Mouse (Mus musculus) kidney, adult 11 months (tissue): ENCODE measurements around the gene Rhbdf1.
"Not testable (repeated sequence)": the region's sequence is repeated elsewhere in the genome, so short reads cannot be mapped to it uniquely, and the experiment has no call there.

Experiments
- DNase-seq: peaks from one replicate; pipeline ENCODE4 v3.0.0; 2022

The Rhbdf1 gene

DNA sequence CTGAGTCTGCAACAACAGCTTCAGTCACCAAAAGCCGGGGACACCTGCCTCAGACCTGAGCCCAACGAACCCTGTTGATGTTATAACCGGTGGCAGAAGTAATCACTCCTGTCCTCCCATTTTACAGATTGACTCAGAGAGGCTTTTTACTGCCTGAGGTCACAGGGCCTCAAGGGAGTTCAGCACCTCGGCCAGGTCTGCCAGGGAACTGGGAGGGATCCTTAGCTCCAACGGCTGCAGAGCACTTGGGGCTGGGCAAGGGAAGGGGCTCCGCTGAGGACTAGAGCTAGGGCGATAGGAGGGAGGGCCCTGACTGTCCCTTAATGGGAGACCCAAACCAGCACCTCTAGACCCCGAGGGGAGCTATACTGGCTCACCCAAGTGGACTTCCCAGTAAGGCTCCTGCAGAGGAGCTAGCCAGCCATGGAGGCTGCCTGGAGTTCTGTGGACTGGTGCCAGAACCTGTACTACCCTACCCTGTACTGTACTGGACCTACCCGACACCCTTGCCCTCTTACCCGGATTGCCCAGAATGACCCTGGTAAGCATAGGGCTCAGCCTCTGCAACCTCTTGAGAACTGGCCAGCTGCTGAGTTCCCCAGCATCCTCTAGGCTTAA, 1.4 kb downstream of the Rhbdf1 start:
- DNase-seq: peak; percentile 94

DNA sequence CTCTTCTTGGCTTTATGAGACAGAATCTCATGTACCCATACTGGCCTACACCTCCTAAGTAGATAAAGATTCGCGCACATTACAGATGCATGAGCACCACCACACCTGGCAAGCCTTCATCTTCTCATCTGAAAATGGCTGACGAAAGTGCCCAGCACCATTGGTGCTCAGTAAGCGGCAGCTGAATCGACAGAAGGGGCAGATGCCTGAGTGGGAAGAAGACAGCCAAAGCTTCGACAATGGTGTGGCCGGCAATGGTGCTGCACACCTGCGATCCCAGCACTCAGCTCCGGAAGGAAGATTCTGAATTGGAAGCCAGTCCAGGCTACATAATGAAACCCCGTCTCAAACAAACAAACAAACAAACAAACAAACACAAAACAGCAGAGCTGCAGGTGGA, 2.8 kb downstream of the Rhbdf1 start:
- DNase-seq: no peak

DNA sequence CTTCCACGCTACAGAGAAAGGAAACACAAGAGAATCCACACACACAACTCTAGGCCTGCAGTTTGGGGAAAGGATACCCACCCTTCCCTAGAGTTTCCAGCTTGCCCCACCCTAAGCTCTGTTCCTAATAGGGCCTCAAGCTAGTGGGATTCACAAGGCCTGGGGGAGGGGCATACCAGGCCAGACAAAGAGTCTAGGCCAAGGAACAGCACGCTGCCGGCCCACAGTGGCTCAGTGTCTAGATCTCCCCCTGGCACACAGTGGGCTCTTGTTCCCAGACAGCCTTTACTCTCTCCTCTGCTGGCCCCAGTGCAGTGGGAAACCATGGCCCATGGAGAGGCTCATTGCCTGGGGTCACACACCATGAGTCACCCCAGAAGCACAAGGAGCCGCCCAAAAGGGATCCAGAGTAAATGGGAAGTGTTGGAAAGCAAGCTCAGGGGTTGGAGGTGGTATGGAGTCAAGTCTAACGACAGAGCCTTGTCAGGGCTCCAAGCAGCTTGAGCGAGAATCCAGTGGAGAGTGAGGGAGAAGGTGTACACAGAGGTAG, 3.5 kb downstream of the Rhbdf1 start:
- DNase-seq: no peak

DNA sequence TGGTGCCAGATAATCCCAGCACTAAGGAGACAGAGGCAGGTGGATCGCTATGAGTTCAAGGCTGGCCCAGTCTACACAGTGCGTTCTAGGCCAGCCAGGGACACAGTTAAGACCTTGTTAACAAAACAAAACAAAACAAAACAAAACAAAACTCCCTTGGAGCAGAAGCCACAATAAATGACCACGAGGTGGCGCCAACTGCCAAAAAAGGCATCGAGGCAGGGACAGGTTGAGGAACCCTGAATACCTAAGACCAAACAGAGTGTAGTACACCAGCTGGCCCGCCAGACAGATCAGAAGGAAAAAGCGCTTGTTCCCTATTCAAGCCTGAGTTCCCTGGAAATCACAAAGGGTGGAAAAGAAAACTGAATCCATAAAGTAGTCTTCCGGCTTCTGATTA, 5.2 kb downstream of the Rhbdf1 start:
- DNase-seq: peak; percentile 58

DNA sequence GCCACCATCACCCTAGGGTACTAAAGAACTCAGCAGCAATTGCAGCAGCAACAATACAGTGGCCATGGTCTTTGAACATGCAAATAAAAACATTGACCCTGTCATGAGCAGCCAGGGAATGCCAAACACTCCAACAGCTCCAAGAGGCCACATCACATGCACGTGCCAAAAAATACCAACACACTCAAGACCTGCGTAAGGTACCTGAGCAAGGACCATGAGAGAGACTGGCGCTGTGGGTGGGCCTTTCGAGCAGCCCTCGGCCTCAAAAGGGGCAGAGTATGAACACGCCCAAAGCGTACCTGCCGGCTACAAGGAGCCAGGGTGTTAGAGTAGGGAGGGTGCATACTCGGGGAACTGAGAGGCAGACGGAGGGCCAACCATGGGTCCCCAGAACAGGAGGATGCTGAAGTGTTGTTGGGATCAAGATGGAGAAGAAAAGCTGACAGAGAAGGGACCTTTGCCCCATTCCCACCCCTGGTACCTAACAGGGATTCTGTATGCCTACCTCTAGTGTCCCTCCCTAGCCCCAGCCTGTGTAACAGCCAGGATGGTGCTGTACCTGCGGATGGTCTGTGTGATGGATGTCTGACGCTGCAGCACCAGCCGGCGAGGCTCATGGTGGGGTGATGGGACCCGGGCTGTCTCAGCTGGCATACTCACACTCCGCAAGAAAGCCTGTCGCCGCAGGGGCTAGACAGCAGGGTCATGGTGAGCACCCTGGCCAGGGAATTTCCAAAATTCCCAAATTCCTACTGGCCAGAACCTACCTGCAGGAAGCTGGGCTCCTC, 6.5 kb downstream of the Rhbdf1 start:
- no peak for DNase-seq

DNA sequence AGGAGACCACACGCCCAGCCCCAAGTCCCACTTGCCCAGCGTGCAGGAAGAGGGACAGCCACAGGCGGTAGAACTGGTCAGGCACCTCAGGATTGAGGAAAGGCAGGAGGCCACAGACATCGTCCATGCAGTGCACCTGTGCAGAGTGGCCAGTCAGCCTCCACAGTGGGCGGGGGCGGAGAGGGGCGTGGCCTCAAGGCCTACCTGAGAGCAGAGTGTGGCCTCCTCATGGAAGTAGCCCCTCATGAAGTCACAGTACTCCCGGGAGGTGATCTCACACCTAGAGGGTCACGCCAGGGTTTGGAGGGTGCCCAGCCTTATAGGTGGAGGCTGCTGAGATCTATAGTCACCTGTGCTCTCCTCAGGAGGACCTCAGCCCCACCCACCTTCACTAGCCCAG, 11.5 kb downstream of the Rhbdf1 start:
- no peak for DNase-seq

DNA sequence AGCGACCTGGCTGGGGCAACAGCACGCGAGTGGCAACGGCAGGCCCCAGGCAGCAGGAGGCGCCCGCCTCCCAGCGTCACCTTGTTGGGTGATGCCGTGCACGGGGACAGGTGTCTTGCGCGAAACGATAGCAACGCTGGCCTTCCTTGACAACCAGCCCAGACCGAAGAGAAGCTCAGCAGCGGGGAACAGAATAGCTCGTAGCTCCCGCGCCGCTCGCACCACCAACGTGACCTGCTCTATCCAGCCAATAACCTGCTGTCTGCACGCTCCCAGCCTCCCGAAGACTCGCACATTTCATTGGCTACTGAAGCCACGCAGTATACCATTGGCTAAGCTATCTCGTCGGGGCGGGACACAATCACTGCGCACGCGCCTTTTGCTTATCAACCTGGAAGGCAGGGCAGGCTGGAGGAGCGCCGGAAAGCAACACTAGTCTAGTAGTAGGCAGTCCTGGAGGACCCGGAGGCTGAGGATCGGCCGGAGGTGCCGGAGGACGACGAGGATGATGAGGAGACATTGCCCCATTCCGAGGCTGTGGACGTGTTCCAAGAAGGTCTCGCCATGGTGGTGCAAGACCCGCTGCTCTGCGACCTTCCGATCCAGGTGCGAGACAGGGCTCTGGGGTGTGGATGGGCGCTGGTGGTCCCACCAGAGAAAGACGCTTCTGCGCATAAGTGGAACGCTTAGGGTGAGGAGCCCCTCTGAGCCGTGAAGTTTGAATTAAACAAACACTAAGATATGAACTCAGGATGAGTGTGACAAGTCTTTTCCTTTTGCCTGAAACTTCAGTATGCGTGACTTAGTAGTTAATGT, 16.8 kb downstream of the Rhbdf1 start, which contains the start of gene Snrnp25:
Gene Snrnp25, plus strand, starts transcription at position 358 of the 816 bp plus-strand sequence.
- peak; percentile 98 for DNase-seq

DNA sequence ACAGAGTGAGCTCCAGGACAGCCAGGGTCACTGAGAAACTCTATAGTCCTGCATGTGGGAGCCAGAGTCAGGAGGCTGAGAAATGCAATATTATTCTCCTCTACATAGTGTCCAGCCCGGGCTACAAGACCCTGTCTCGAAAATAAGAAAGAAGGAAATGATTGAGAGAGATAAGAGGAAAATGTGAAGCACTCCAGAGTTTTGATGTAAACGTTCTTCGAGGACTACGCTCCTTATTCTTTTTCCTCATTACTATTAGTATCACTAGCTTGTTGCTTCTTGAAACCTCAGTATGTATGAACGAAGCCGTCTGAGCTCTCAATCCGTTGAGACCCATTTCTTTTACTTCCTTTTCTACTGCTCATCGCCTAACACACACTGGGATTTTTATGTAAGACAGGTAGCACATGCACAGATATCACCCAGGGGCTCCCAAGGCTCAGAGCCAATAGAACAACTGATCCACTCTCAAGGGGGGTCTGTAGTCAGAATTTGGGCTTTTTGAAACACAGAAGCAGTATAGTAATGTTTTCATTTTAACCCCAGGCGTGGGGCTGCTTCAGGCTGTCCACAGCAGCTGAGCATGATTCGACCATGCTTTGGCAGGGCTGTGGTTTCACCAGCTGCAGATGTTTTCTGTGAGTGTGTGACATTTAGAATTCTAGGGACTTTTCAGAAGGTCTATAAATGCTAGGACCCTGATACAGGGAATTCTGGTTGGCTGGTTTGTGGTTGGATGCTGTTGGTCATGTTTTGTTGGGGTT, 20.0 kb downstream of the Rhbdf1 start:
- no peak for DNase-seq

DNA sequence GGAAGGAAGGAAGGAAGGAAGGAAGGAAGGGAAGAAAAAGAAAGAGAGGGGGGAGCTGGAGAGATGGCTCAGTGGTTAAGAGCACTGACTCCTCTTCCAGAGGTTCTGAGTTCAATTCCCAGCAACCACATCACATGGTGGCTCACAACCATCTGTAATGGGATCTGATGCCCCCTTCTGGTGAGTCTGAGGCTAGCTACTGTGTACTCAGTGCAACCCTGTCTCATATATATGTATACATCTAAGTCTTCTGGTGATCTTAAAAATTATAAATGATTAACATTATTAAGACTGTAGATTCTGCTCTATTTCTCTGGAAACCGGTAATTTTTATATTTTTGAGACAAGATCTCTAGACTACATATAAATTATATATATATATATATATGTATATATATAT, 21.1 kb downstream of the Rhbdf1 start:
- not testable (repeated sequence) for DNase-seq

DNA sequence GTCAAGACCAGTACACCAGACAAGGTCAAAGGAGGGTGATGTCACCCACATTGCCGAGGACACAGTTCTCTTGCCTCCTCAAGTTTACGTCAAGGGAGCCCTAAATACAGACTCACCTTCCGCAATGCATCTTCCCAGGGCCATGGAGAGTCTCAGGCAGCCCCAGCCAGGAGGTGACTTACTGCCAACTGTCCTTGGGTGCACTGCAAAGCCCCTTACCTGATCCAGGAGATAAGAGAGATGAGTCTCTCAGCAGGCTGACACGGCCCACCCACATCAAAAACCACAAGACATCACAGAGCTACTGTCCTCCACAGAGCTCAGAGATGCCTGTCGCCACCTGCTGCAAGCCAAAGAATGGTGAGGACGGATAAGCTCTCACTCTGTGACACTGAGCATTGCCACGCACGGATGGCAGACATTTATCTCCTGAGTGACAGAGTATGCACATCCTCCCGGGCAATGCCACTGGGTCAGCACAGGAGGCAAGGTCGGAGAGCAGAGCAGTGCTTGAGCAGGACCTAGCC, 22.0 kb downstream of the Rhbdf1 start, which contains the start of gene Il9r:
Gene Il9r, minus strand, starts transcription at position 205 of the 527 bp plus-strand sequence.
- DNase-seq: no peak

DNA sequence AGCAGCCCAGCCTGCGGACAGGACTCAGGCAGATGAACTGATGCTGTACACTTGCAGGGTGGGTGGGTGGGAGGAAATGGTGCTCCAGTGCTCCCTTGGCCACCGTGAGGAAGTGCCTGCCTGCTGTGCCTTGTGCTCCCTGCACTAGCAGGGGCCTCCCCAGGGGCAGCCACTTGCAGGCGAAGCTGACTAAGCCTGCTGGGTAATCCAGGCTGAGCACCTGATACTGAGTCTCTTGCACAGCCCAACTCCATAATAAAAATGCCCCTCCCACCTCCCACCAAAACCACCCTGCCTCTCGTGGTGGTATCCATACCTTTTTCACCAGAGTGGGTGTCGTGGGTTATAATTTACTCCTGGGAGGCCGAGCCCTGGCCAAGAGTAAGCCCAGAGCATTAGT, 22.9 kb downstream of the Rhbdf1 start:
- no peak for DNase-seq

DNA sequence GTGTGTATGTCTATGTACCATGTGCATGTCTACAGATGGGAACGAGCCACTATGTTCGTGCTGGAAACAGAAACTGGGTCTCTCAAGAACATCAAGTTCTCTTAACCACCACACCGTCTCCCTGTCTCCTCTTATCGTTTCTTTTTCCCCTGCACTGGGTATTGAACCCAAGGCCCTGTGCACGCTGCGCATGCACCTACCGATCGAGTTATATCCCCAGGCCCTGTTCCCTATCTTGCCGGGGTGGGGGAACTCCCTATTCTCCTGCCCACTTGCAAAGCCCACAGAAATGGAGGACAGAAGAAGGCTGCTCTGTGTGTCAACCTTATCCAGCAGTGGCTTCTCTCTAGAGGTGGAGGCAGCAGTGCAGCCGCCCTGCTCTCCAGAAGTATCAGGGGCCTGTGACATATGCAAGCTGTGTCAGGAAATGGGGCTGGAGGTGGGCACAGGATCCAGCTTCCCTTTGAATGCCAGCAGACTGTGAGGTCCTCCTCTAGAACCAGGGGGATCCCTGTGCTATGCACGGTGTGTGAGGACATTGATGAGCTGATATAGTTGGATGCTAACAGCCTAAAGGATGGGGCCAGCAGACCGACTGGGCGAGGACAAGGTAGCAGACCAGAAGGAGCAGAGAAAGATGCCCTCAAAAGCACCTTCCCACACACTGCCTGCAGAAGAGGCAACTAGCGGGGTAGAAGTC, 23.7 kb downstream of the Rhbdf1 start:
- DNase-seq: no peak

DNA sequence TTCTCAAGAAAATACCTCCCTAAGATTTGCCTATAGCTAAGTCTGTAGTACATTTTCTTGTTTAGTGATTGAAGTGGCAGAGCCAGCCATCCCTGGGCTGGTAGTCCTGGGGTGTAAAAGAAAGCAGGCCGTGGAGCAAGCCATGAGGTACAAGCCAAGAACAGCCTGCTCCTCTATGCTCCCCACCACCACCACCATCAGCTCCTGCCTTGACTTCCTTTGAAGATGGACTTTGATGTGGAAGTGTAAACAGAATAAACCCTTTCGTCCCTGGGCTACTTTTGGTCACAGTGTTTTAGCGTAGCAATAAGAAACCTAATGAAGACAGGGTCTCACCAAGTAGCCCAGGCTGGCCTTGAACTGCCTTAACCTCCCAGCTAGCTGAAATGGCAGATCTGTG, 24.3 kb downstream of the Rhbdf1 start:
- no peak for DNase-seq

DNA sequence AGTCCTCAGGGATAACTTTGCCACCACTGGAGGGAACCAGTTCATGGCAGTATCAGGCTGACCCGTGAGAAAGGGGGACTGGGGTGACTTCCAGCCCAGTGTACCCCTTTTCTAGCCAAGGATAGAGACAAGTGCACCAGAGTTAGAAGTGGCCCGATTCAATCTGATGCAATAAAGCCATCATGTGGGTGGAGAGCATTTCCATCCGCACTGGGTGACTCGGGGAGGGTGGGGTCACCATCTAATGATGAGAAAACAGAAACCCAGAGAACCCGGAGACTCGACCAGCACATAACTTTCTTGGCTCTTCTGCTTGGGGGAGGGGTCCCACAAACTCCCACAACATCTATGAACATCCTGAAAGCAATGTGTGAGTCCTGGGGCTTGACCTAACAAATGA, 25.4 kb downstream of the Rhbdf1 start:
- no peak for DNase-seq

DNA sequence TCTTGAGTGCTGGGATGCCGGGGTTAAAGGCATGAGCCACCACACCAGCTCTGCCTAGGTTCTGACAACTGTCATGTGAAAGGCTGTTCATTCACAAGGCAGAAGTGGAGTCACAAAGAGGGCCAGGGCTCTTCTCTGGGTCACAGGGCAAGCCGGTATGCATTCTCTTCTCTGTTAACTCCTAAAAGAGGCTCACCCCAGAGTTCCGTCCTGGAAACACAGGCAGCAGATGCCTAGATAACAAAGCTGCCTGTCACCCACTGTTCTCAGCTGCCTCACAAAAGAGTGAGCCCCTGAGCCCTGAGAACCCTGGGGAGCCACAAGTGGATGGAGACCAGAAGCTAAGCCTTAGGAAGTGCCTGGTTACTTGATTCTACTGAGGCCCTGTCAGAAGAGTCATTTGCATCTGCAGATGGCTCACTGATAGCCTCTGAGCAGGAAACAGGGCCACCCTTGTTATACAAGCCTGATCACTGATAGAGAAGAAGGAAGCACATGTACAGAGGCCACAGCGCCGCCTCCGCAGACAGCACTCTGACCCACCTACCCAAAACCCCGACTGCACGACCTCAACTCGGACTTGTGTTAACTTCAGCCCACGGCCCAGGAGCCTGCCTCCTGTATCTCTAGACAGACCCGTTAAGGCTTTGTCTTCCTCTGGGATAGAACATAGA, 26.1 kb downstream of the Rhbdf1 start:
- no peak for DNase-seq

DNA sequence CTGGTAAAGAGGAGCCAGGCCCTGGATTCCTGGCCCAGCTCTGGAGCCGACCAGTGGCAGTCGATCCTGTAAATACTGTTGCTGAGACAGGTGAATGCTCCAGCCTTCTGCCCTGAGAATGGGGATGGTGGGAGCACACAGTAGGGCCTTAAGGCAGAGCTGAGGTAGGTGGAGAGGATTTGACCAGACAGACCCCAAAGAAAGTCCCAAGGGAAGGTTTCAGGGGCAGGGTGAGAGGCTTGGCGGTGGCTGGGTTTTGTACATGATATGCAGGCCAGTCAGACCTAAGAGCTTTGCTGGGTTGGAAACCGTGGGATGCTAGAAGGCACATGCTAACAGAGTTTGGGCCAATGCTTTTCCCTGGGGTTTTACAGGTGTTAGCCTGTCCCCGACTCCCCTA, 27.5 kb downstream of the Rhbdf1 start:
- DNase-seq: no peak

DNA sequence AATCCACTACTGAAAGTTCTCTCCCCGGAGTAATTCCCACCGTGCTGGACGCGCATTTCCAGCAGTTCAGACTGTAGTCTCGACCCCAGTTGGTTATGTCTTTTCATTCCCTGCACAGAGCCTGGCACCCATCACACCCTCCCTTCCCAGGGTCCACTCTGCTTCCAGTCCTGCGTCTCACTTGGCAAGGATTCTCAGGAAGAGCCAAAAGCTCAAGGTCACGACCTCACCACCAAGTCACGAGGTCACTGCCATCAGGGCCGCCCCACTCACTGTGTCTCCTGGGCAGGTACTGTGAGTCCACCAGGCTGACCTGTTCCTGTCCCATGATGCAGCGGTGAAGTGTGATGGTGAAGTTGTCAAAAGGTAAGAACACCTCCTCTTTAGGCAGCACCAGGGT, 28.0 kb downstream of the Rhbdf1 start:
- no peak for DNase-seq

DNA sequence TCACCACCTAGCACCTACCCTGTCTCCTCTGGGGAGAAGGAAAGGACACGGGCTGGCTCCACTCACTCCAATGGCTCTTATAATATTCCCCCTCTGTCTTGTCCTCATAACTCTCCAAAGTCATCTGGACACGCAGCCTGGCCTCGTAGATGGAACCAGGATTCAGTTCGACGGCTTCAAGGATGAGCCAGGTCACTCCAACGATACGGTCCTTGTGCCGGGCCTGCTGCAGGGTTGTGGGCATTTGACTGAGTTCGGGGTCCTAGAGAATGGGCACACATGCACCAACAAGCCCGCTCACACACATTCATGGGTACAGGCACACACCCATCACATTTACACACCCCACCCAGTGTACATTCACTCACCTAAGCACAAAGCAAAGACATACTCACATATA, 28.9 kb downstream of the Rhbdf1 start:
- DNase-seq: no peak

DNA sequence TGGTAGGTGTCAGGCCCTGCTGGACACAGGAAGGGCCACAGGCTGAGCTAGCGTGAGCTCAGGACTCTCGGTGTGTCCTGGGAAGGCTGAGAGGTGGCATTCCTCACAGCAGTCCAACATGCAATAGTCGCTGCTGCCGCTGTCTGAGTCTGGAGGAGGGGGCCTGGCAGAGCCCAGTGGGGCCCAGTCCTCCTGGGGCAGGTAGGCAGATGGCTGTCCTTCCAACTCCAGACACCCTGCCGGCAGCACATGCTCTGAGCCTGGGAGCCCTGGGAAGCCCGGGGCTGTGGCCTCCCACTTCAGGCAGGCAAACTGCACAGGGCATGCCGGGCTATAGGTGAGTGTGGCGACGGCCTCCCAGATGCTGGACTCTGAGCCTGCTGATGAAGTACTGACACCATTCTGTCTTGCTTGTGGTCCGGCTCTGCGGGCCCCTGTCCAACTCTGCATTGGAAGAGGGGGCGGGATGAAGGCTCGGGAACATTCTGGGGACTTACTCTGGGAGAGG, 31.4 kb downstream of the Rhbdf1 start:
- DNase-seq: no peak

DNA sequence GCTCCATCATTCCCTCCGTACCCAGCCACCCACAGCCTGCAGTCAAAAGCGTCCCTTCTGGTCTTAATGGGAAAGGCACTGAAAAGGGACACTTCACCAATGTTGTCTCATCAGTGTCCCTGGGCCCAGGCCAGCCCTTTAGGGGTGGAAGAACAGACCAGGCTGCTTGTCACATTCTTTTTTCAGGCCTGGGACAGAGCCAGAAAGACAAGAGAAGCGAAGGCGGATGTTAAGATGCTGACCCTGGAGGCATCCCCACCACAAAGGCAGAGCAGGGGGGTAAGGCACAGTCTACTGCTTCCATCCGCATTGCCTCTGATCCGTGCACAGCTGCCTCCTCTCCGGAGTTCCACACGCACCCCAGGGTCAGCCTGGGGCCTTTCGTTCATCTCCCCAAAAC, 32.0 kb downstream of the Rhbdf1 start:
- DNase-seq: no peak

DNA sequence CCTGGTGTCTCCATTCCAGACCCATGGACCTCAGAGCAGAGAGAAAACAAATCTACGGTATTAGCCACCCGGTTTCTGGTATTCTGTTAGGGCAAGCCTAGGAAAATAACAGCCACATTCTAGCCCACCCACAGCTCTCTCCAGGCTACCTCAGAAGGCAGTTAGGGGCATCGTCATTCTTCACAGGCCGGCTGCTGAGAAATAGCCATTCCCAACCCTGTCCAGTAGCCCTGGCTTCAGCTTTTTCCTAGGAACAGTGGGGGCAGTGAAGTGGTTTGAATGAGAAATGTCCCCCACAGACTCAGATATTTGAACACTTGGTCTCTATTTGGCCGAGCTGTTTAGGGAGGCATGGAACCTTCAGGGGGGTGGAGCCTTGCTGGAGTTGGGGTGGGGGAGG, 32.7 kb downstream of the Rhbdf1 start:
- no peak for DNase-seq
